Mouse (Mus musculus) urinary bladder, adult 2 months (tissue): Measurements from ENCODE around the gene Ccl6. TPM values are rescaled to one million over a fixed set of nuclear protein-coding genes. Genes with fewer than 3 reads are reported as not detected.

Source experiments
- DNase-seq: peaks from one replicate; pipeline ENCODE4 v3.0.0; 2022; ENCODE audit warnings: low spot score
- polyA plus RNA-seq: library from polyadenylated mRNA; depleted of rRNA; stranded (reverse); fragments of >200 nt; gene quantifications from 2 replicates; pipeline ENCODE4 v1.2.3, GENCODE M21; 2012; rRNA removed

Gene Ccl6
- 40.2 and 42.6 TPM in 2 replicates for polyA plus RNA-seq

GRCm38 (mm10) chr11:83592853-83593252 lies at the start of gene Ccl6:
Gene Ccl6, minus strand, starts transcription at chr11:83593087.
- no peak for DNase-seq

DNA sequence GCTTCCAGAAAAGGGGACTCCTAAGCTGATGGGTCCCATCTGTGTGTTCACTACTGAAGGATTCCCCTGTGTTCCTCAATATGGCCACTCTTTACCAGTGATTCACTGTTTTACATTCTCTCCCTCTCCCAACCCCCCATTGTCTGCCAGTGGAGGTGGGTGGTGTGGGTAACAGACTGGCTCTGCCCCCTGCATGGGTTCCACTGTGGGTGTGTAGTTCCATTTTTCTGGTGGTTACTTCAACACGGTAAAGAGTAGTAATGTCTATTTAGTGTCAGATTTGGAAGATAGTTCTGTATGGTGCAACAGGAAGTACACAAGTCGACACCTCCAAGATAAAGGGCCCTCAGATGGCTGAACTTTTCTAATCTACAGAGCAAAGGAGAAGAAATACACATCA lies 48.3 kb upstream of the Ccl6 start:
- DNase-seq = no peak

DNA sequence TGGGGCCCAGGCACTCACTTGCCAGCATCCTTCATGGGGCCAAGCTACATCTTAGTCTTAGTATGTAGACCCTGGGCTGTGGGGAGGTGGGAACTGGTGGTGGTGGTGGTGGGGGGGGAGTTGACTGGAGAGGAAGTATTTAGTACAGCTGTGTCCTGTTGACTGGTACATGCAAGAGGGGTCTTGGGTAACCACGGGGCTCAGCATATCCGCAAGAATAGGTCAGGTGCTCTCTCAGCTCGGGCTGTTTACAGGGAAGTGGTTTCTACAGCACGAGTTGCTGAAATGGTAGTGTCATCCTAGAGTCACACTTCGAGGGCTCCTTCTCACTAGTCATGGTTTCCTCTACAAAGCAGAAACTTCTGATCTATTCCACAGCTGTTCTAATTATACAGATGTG lies 47.3 kb upstream of the Ccl6 start:
- no peak for DNase-seq

DNA sequence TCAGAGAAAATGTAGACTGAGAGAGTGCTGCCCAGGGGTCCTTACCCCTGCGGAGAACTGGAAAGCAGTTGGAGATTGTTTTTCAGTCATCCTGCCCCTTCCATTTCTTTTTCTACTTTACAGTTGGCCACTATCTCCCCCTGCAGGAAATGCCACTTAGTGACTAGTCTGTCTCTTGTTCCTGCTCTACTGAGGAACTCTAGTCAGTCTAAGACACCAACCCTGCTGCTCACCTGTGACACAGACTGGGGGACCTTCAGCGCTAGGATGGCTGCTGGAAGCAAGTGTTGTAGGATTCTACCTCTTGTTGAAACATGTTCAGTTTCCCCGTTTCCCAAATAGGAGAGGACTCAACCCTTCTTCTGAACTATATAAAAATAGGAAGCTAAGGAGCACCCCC lies 46.6 kb upstream of the Ccl6 start:
- no peak for DNase-seq

GRCm38 (mm10) chr11:83638934-83639333 lies 46.0 kb upstream of the Ccl6 start:
- no peak for DNase-seq

DNA sequence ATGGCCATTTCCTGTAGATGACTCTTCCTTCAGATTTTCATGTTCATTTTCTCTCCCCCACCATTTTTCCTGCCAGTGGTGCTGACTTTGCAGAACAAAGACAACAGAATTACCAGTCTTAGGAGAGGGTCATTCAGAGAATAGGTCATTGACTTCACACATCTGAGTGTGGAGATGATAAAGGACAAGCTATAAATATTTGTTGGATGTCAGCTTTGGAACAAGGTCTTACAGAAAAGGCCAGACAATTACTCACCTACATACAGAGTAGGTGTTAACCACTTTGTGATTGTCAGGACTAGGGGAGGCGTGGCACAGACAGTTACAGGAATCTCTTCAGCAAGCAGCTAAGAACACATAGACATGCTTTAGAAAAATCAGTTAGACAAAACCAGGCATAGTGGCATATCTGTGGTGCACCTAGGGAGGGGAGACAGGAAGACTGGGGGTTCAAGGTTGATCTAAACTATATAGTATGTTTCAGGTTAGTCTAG lies 43.9 kb upstream of the Ccl6 start:
- no peak for DNase-seq

DNA sequence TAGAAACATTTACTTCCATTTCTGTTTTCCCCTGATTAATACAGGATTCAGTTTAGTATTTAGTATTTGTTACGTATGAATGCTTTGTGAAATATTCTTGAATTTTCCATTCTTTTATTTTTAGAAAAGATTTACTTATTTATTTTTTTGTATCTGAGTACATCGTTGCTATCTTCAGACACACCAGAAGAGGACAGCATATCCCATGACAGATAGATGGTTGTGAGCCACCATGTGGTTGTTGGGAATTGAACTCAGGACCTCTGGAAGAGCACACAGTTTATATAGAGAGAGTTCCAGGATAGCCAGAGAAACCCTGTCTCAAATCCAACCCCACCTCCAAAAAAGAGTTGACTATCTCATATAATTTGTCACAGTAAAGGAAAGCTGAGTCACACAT lies 42.0 kb upstream of the Ccl6 start:
- DNase-seq = no peak

DNA sequence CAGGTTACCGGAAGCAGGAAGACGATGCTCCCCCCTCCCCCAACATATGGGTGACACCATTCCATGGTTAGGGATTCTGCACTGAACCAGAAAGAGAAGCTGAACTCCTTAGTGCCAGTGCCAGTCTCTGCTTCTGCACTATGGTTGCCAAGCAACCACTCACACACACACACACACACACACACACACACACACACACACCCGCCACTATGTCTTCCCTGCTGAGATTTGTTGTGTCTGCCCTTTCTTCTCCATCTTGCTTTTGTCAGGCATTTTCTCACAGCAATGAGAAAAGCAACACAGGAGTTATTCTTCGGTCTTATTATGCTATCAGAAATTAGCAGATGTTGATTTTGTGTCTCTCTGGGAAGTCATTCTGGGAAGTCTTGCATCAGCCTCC lies 41.5 kb upstream of the Ccl6 start:
- DNase-seq = no peak

DNA sequence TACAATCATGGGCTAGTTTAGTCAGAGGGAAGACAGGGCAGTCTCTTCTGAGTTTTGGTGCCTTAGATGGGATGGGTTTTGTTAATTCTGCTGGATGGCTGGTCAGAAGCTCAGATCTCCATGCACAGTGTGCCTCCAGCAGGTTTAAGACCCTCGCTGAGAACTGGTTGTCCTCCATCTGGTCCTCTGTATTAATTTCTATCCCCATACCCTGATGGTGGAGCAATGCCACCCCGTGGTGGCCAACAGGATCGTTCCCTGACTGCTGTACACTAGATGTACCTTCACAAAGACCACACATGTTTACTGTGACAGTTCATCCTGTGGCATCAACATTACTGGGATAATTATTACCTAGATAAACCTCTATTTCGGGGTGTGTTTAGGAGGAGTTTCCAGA lies 39.9 kb upstream of the Ccl6 start:
- no peak for DNase-seq

- DNase-seq = no peak
These were observed 38.2 kb upstream of the Ccl6 start for GRCm38 (mm10) chr11:83631065-83631464.

GRCm38 (mm10) chr11:83630630-83631029 lies 37.7 kb upstream of the Ccl6 start:
- no peak for DNase-seq

- no peak for DNase-seq
These were observed 35.9 kb upstream of the Ccl6 start for GRCm38 (mm10) chr11:83628808-83629207.

- DNase-seq = no peak
These were observed 30.7 kb upstream of the Ccl6 start for GRCm38 (mm10) chr11:83623586-83623985.

DNA sequence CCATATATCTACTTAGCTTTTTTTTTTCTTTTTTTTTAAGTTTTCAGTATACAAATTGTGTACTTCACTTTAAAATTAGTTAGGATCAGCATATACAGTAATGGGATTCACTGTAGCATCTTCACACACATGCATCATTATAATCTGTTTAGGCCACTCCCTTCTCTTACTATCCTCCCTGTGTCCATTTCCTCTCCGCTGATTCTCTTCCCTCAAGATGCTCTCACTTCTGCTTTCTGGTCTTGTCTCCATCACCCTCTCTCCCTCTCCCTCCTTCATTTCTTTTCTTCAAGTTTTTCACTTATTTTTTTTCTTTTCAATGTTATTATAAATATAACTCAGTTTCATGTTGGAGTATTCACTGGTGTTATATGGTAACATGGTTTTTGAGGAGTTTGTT lies 26.1 kb upstream of the Ccl6 start:
- DNase-seq = no peak

DNA sequence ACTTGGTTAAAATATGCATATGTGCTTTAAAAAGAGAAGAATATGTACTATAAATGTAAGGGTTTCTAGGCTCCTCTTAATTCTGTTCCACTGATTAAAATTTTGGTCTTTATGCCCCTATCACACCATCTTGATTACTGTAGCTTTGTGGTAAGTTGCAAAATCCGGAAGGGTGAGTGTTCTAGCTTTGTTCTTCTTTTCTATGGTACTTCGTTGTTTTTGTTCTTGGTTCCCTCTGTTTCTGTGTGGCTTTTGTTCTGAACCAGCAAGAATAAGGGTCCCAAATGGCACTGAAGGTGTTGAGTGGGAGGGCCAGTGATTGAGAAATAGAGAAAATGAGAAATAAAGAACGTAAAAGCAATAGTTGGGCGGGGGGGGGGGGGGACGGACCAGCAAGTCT lies 25.4 kb upstream of the Ccl6 start:
- no peak for DNase-seq

GRCm38 (mm10) chr11:83616586-83616985 lies 23.7 kb upstream of the Ccl6 start:
- DNase-seq = no peak

GRCm38 (mm10) chr11:83610900-83611299 lies 18.0 kb upstream of the Ccl6 start:
- DNase-seq = no peak

- no peak for DNase-seq
These were observed 13.5 kb upstream of the Ccl6 start for GRCm38 (mm10) chr11:83606396-83606795.

DNA sequence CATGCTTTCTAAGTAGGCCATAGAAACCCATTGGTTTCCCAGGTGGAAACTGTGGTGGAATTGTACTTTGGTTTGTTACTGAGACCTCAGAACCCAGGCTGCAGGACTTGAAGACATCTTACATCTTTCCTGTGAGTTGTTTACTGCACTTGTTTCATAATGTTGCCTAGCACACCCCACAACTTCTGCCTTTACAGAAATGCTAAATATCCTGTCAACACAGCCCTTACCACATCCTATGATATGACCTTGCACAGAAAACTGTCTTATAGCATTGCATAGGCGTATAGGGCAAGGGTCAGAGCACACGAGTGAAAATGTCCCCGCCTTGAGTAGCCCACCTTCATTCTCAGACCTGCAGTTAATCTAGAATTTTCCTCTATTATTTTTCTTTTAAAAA lies 12.6 kb upstream of the Ccl6 start:
- DNase-seq = no peak

- no peak for DNase-seq
These were observed 11.8 kb upstream of the Ccl6 start for GRCm38 (mm10) chr11:83604698-83605097.

DNA sequence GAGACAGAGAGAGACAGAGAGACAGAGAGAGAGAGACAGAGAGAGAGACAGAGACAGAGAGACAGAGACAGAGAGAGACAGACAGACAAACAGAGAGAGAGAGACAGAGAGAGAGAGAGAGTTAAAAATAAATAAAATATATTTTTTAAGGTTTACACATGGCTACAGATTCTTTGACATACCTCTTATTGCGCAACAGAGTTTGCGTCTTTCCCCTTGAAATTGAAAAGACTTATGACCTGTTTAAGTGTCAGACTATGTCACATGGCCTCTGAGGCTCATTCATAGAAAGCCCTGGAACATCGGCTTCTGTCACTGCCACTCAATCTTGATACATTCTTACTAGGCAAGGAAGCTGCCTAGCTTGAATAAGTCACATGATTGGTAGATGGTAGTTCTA lies 10.5 kb upstream of the Ccl6 start:
- DNase-seq = no peak

DNA sequence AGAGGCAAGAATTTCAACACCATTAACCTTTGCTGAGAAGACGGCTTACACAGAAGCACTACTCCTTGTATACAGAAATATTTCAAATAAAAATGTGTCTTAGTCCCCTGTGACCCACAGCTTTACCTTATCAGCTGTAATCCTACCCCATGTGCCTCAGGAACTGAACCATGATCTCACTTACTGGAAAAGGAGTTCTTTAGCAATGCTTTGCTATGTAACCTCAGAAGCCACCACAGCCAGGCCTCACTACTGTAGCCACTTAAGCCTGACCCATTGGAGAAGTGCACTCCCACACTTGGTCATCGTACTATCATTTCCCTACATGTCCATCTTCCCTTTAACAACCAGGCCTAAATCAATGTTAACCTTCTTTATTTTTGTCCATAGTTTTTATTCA lies 7.7 kb upstream of the Ccl6 start:
- no peak for DNase-seq

GRCm38 (mm10) chr11:83598991-83599390 lies 6.1 kb upstream of the Ccl6 start:
- no peak for DNase-seq

DNA sequence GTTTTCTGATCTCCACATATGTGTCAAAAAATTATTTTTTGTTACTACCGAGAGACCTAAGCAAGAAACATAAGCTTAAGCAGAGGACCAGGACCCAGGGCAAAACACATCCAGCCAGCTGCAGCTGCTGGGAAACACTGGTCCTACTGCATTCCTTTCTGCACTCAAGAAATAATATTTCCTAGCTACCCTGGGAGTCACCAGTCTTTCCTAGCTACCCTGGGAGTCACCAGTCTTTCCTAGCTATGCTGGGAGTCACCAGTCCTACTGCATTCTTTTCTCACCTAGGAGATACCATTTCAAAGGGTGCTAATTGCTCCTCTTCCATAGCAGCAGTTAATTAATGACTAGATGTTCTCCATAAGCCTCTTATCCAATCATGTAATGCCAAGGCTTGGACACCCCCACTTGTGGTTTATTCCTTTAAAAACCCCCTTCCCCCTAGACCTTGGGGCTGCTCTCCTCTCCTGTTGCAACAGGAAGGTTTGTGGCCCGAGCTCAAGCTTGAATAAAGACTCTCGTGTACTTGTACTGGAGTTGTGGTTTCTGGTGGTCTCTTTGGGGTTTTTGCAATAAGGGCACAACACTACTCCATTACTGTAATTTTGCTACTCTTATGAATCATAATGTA lies 5.4 kb upstream of the Ccl6 start:
- no peak for DNase-seq
